Mouse (Mus musculus) intestine, postnatal 0 days (tissue): ENCODE data around the gene Polr2h. TPM values are rescaled to one million over a fixed set of nuclear protein-coding genes. Genes with fewer than 3 reads are reported as not detected.

Experiments used
- ATAC-seq: fragments of 200-750 bp; cut with Nextera tagmentation; 2 replicates; pipeline ENCODE4 v1.8.0; 2017; ENCODE audit warnings: mild to moderate bottlenecking, moderate TSS enrichment, moderate library complexity
- H3K27ac ChIP-seq: fragments of 300-500 bp; sonication (generic); 2 replicates; pipeline ENCODE4 v1.5.1; 2014; ENCODE audit warnings: mild to moderate bottlenecking, low read depth, low read length, moderate library complexity
- H3K27me3 ChIP-seq: fragments of 300-500 bp; sonication (generic); replicated peaks from 2 replicates; pipeline ENCODE4 v1.6.1; 2014; ENCODE audit warnings: low read length, mixed read lengths; ENCODE audit not compliant: control insufficient read depth, insufficient read depth
- H3K36me3 ChIP-seq: fragments of 300-500 bp; sonication (generic); 2 replicates; pipeline ENCODE4 v1.6.1; 2014; ENCODE audit warnings: mild to moderate bottlenecking, moderate library complexity; ENCODE audit not compliant: control insufficient read depth, insufficient read depth
- H3K4me1 ChIP-seq: fragments of 300-500 bp; sonication (generic); replicated peaks from 2 replicates; pipeline ENCODE4 v1.6.1; 2014; ENCODE audit warnings: antibody characterized with exemption, low read length, mixed read lengths; ENCODE audit not compliant: control insufficient read depth, insufficient read depth
- H3K4me2 ChIP-seq: fragments of 300-500 bp; sonication (generic); replicated peaks from 2 replicates; pipeline ENCODE4 v1.6.1; 2014; ENCODE audit warnings: low read depth, mild to moderate bottlenecking, moderate library complexity
- H3K4me3 ChIP-seq: fragments of 300-500 bp; sonication (generic); 2 replicates; pipeline ENCODE4 v1.5.1; 2014; ENCODE audit warnings: low read depth, low read length
- H3K9ac ChIP-seq: fragments of 300-500 bp; sonication (generic); 2 replicates; pipeline ENCODE4 v1.6.1; 2014; ENCODE audit warnings: mild to moderate bottlenecking, low read depth, low read length
- H3K9me3 ChIP-seq: fragments of 300-500 bp; sonication (generic); 2 replicates; pipeline ENCODE4 v1.6.1; 2016; ENCODE audit warnings: mixed run types; ENCODE audit not compliant: control insufficient read depth
- CTCF ChIP-seq: sonication (generic); IDR thresholded peaks from 2 replicates; pipeline ENCODE4 v1.5.1; 2016; ENCODE audit warnings: low read depth, mild to moderate bottlenecking, control low read depth, antibody characterized with exemption, moderate library complexity
- WGBS: fragments of 180-500 bp; shearing (Covaris S2); extraction: QIAGEN DNeasy Blood & Tissue Kit; methylation state at CpG from one replicate; pipeline ENCODE4 v1.1.7; 2014; 5-methylcytosine and 5-hydroxymethylcytosine counted together
- polyA plus RNA-seq: library from polyadenylated mRNA; unstranded; fragments of >200 nt; fragmentation: Nextera tagmentation; extraction: Ambion mirVana; gene quantifications from 2 replicates; pipeline ENCODE4 v1.2.1, GENCODE M21; 2015

Polr2h gene
- polyA plus RNA-seq, 1 experiment from 2014 or later: 52.9 TPM

GRCm38 (mm10) chr16:20691617-20692016, 25.8 kb upstream of the Polr2h start:
- no peak overlapping the region for H3K4me3 ChIP-seq
- ATAC-seq: no peak
- no peaks in the 10 kb centered on the region for H3K9me3 ChIP-seq
- H3K4me1 ChIP-seq: no peaks in the 10 kb centered on the region
- no peak overlapping the region for H3K9ac ChIP-seq
- peaks cover 53% of the 10 kb centered on the region for H3K36me3 ChIP-seq
- no peaks in the 10 kb centered on the region for H3K27me3 ChIP-seq
- no peak overlapping the region for H3K27ac ChIP-seq
- no peak overlapping the region for H3K4me2 ChIP-seq
- no peak for TF ChIP-seq CTCF
- 72% methylated on average over 1 of the region's 1 CpGs for WGBS

GRCm38 (mm10) chr16:20692241-20692965, 25.1 kb upstream of the Polr2h start:
- Histone ChIP-seq H3K27ac (no peak overlapping the region), H3K4me2 (peak overlapping the region; percentile 85; the same call in 1 of the 2 replicates), H3K9me3 (no peaks in the 10 kb centered on the region), H3K4me3 (no peak overlapping the region; the same call in 1 of the 2 replicates), H3K27me3 (no peaks in the 10 kb centered on the region), H3K4me1 (no peaks in the 10 kb centered on the region), H3K9ac (no peak overlapping the region), H3K36me3 (peaks cover 45% of the 10 kb centered on the region)
- 48% methylated on average over 16 of the region's 16 CpGs for WGBS
- no peak for TF ChIP-seq CTCF
- ATAC-seq: no peak

- Histone ChIP-seq H3K27ac (no peak within 1 kb of the TSS; the same call in 1 of the 2 replicates), H3K4me3 (peak within 1 kb of the TSS; percentile 58), H3K4me2 (peak within 1 kb of the TSS; percentile 85), H3K36me3 (peaks cover 37% of the 10 kb centered on the region), H3K9me3 (no peaks in the 10 kb centered on the region), H3K9ac (peak within 1 kb of the TSS; percentile 67), H3K27me3 (no peaks in the 10 kb centered on the region), H3K4me1 (no peaks in the 10 kb centered on the region)
- ATAC-seq: peak; percentile 73
- no peak for TF ChIP-seq CTCF
- 1% methylated on average over 27 of the region's 37 CpGs for WGBS
These were observed 24.3 kb upstream of the Polr2h start, which contains the start of gene Fam131a for GRCm38 (mm10) chr16:20693111-20693701. Fam131a (plus strand) TSS chr16:20693241.

- H3K4me1 ChIP-seq: no peaks in the 10 kb centered on the region
- peaks cover 23% of the 10 kb centered on the region for H3K36me3 ChIP-seq
- no peaks in the 10 kb centered on the region for H3K9me3 ChIP-seq
- no peak overlapping the region for H3K9ac ChIP-seq
- TF ChIP-seq CTCF: no peak
- no peaks in the 10 kb centered on the region for H3K27me3 ChIP-seq
- H3K4me3 ChIP-seq: no peak overlapping the region
- no peak for ATAC-seq
- H3K4me2 ChIP-seq: no peak overlapping the region; the same call in 1 of the 2 replicates
- WGBS: 72% methylated on average over 8 of the region's 8 CpGs
- no peak overlapping the region; the same call in 1 of the 2 replicates for H3K27ac ChIP-seq
These were observed 22.7 kb upstream of the Polr2h start for GRCm38 (mm10) chr16:20694781-20695180.

GRCm38 (mm10) chr16:20695622-20696323, 21.7 kb upstream of the Polr2h start:
- Histone ChIP-seq H3K9ac (no peak overlapping the region), H3K4me1 (no peaks in the 10 kb centered on the region), H3K9me3 (no peaks in the 10 kb centered on the region), H3K4me3 (peak overlapping the region; percentile 31), H3K36me3 (peaks cover 20% of the 10 kb centered on the region), H3K27me3 (no peaks in the 10 kb centered on the region), H3K27ac (no peak overlapping the region), H3K4me2 (peak overlapping the region; percentile 59)
- peak; percentile 52 for ATAC-seq
- WGBS: 7% methylated on average over 46 of the region's 46 CpGs
- 0 out of 2 replicates have a peak, but pooled peaks have one; percentile 3 for TF ChIP-seq CTCF

- Histone ChIP-seq H3K36me3 (peaks cover 13% of the 10 kb centered on the region), H3K4me3 (no peak overlapping the region), H3K9me3 (no peaks in the 10 kb centered on the region), H3K27me3 (no peaks in the 10 kb centered on the region), H3K4me2 (no peak overlapping the region), H3K9ac (no peak overlapping the region), H3K27ac (no peak overlapping the region; the same call in 1 of the 2 replicates), H3K4me1 (no peaks in the 10 kb centered on the region)
- TF ChIP-seq CTCF: no peak
- no peak for ATAC-seq
- WGBS: 66% methylated on average over 5 of the region's 5 CpGs
These were observed 18.2 kb upstream of the Polr2h start for GRCm38 (mm10) chr16:20699266-20699665.
